Mouse (Mus musculus): Measurements from ENCODE around the gene Slxl1.
"Not testable (repeated sequence)": the region's sequence is repeated elsewhere in the genome, so short reads cannot be mapped to it uniquely, and the experiment has no call there.

Slxl1 gene

DNA sequence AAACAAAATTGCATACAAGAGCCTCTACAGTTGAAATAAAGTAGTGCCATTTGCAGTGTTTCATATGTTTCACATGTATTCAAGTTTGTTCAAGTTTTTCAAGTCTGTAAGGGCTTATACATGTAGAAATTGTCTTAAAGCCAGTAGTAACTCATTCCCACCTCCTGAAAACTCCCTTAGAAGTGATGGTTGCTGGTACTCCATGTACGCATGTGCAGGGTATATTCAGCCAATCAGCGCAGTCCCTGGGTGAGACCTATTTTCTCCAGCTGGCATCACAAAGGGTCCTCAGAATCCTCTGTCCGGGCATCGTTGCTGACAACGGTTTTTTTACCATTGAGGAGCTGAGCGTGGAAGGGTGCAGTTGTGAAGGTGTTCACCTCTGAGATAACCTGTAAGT is at the start of gene Slxl1:
Gene Slxl1 (plus strand): TSS at position 301 of the 400 bp plus-strand sequence.
- DNase-seq (ENCODE audit: low spot score) = not testable (repeated sequence)
